Mouse (Mus musculus) kidney, embryonic 14.5 days (tissue): ENCODE results near the gene Olfr520. TPM values are rescaled to one million over a fixed set of nuclear protein-coding genes. Genes with fewer than 3 reads are reported as not detected.

Source experiments
- ATAC-seq: fragments of 200-750 bp; cut with Nextera tagmentation; 2 replicates; pipeline ENCODE4 v1.8.0; 2017; ENCODE audit warnings: moderate number of reproducible peaks, mild to moderate bottlenecking, moderate TSS enrichment, moderate library complexity; ENCODE audit not compliant: low FRiP score, low TSS enrichment
- H3K27ac ChIP-seq: fragments of 300-500 bp; sonication (generic); 2 replicates; pipeline ENCODE4 v1.5.1; 2014; ENCODE audit warnings: low read depth, mild to moderate bottlenecking, low read length, moderate library complexity, mixed read lengths
- H3K27me3 ChIP-seq: fragments of 300-500 bp; sonication (generic); 2 replicates; pipeline ENCODE4 v1.6.1; 2014; ENCODE audit warnings: mild to moderate bottlenecking, low read length; ENCODE audit not compliant: control insufficient read depth, insufficient read depth
- H3K36me3 ChIP-seq: fragments of 300-500 bp; sonication (generic); 2 replicates; pipeline ENCODE4 v1.6.1; 2014; ENCODE audit warnings: low read length, mixed read lengths; ENCODE audit not compliant: control insufficient read depth, insufficient read depth
- H3K4me1 ChIP-seq: fragments of 300-500 bp; sonication (generic); 2 replicates; pipeline ENCODE4 v1.6.1; 2014; ENCODE audit warnings: low read length, mixed read lengths; ENCODE audit not compliant: control insufficient read depth, insufficient read depth
- H3K4me2 ChIP-seq: fragments of 300-500 bp; sonication (generic); replicated peaks from 2 replicates; pipeline ENCODE4 v1.6.1; 2014; ENCODE audit warnings: low read depth, mild to moderate bottlenecking, low read length
- H3K4me3 ChIP-seq: fragments of 300-500 bp; sonication (generic); 2 replicates; pipeline ENCODE4 v1.5.1; 2014; ENCODE audit warnings: mild to moderate bottlenecking, low read length
- H3K9ac ChIP-seq: fragments of 300-500 bp; sonication (generic); 2 replicates; pipeline ENCODE4 v1.6.1; 2014; ENCODE audit warnings: low read depth, mild to moderate bottlenecking, low read length, moderate library complexity
- H3K9me3 ChIP-seq: fragments of 300-500 bp; sonication (generic); 2 replicates; pipeline ENCODE4 v1.6.1; 2016; ENCODE audit warnings: low read length; ENCODE audit not compliant: control insufficient read depth
- WGBS: fragments of 180-500 bp; shearing (Covaris S2); extraction: QIAGEN DNeasy Blood & Tissue Kit; methylation state at CpG from one replicate; pipeline ENCODE4 v1.1.7; 2014; 5-methylcytosine and 5-hydroxymethylcytosine counted together
- polyA plus RNA-seq: library from polyadenylated mRNA; unstranded; fragments of >200 nt; fragmentation: Nextera tagmentation; extraction: Ambion mirVana; gene quantifications from 2 replicates; pipeline ENCODE4 v1.2.1, GENCODE M21; 2014

The Olfr520 gene
- polyA plus RNA-seq, 1 experiment from 2014 or later: not detected

- peaks cover 4% of the 10 kb centered on the region; the same call in 1 of the 2 replicates for H3K4me1 ChIP-seq
- no peaks in the 10 kb centered on the region for H3K9me3 ChIP-seq
- WGBS: 88% methylated on average over 6 of the region's 6 CpGs
- no peak overlapping the region for H3K4me3 ChIP-seq
- no peak overlapping the region for H3K27ac ChIP-seq
- no peaks in the 10 kb centered on the region for H3K36me3 ChIP-seq
- ATAC-seq: no peak
- no peak overlapping the region for H3K9ac ChIP-seq
- no peaks in the 10 kb centered on the region for H3K27me3 ChIP-seq
- H3K4me2 ChIP-seq: no peak overlapping the region
Measured at GRCm38 (mm10) chr7:99707671-99708070, 22.4 kb upstream of the Olfr520 start.

GRCm38 (mm10) chr7:99708301-99708721, 21.8 kb upstream of the Olfr520 start:
- Histone ChIP-seq H3K4me2 (no peak overlapping the region), H3K27me3 (no peaks in the 10 kb centered on the region), H3K36me3 (no peaks in the 10 kb centered on the region), H3K4me3 (no peak overlapping the region), H3K4me1 (peaks cover 4% of the 10 kb centered on the region; the same call in 1 of the 2 replicates), H3K9me3 (no peaks in the 10 kb centered on the region), H3K9ac (no peak overlapping the region), H3K27ac (no peak overlapping the region)
- 64% methylated on average over 8 of the region's 8 CpGs for WGBS
- no peak for ATAC-seq

GRCm38 (mm10) chr7:99708750-99709149, 21.3 kb upstream of the Olfr520 start:
- Histone ChIP-seq H3K36me3 (no peaks in the 10 kb centered on the region), H3K4me3 (no peak overlapping the region), H3K4me2 (no peak overlapping the region), H3K9me3 (no peaks in the 10 kb centered on the region), H3K4me1 (peaks cover 4% of the 10 kb centered on the region; the same call in 1 of the 2 replicates), H3K9ac (no peak overlapping the region), H3K27ac (no peak overlapping the region), H3K27me3 (no peaks in the 10 kb centered on the region)
- no peak for ATAC-seq
- WGBS: 73% methylated on average over 5 of the region's 5 CpGs

- H3K9ac ChIP-seq: no peak overlapping the region
- 50% methylated on average over 7 of the region's 7 CpGs for WGBS
- H3K4me3 ChIP-seq: no peak overlapping the region
- no peak overlapping the region for H3K27ac ChIP-seq
- H3K9me3 ChIP-seq: no peaks in the 10 kb centered on the region
- no peak overlapping the region for H3K4me2 ChIP-seq
- H3K4me1 ChIP-seq: peaks cover 4% of the 10 kb centered on the region; the same call in 1 of the 2 replicates
- no peak for ATAC-seq
- no peaks in the 10 kb centered on the region for H3K36me3 ChIP-seq
- no peaks in the 10 kb centered on the region for H3K27me3 ChIP-seq
Measured at GRCm38 (mm10) chr7:99709992-99710391, 20.1 kb upstream of the Olfr520 start.

- no peak overlapping the region for H3K27ac ChIP-seq
- no peak overlapping the region for H3K4me2 ChIP-seq
- H3K4me3 ChIP-seq: no peak overlapping the region
- ATAC-seq: 0 out of 2 replicates have a peak, but pooled peaks have one; percentile 36
- H3K9me3 ChIP-seq: no peaks in the 10 kb centered on the region
- no peak overlapping the region for H3K9ac ChIP-seq
- H3K4me1 ChIP-seq: peaks cover 4% of the 10 kb centered on the region; the same call in 1 of the 2 replicates
- H3K36me3 ChIP-seq: no peaks in the 10 kb centered on the region
- WGBS: 24% methylated on average over 1 of the region's 1 CpGs
- no peaks in the 10 kb centered on the region for H3K27me3 ChIP-seq
Measured at GRCm38 (mm10) chr7:99710476-99710875, 19.6 kb upstream of the Olfr520 start.

GRCm38 (mm10) chr7:99711166-99711565, 18.9 kb upstream of the Olfr520 start, which contains the start of gene Slco2b1:
TSS of gene Slco2b1 (minus strand) at chr7:99711340.
- H3K9me3 ChIP-seq: no peaks in the 10 kb centered on the region
- 72% methylated on average over 8 of the region's 8 CpGs for WGBS
- no peak within 1 kb of the TSS for H3K4me2 ChIP-seq
- no peak within 1 kb of the TSS for H3K9ac ChIP-seq
- H3K27ac ChIP-seq: no peak within 1 kb of the TSS
- peaks cover 4% of the 10 kb centered on the region; the same call in 1 of the 2 replicates for H3K4me1 ChIP-seq
- H3K36me3 ChIP-seq: no peaks in the 10 kb centered on the region
- no peak for ATAC-seq
- no peak within 1 kb of the TSS for H3K4me3 ChIP-seq
- H3K27me3 ChIP-seq: no peaks in the 10 kb centered on the region

GRCm38 (mm10) chr7:99712431-99712830, 17.6 kb upstream of the Olfr520 start:
- no peaks in the 10 kb centered on the region for H3K9me3 ChIP-seq
- no peak overlapping the region for H3K27ac ChIP-seq
- no peaks in the 10 kb centered on the region for H3K4me1 ChIP-seq
- H3K4me3 ChIP-seq: no peak overlapping the region
- no peaks in the 10 kb centered on the region for H3K27me3 ChIP-seq
- no peaks in the 10 kb centered on the region for H3K36me3 ChIP-seq
- no peak for ATAC-seq
- 88% methylated on average over 4 of the region's 4 CpGs for WGBS
- no peak overlapping the region for H3K4me2 ChIP-seq
- H3K9ac ChIP-seq: no peak overlapping the region

- ATAC-seq: no peak
- Histone ChIP-seq H3K9me3 (no peaks in the 10 kb centered on the region), H3K27me3 (no peaks in the 10 kb centered on the region), H3K27ac (no peak overlapping the region), H3K9ac (no peak overlapping the region), H3K4me1 (no peaks in the 10 kb centered on the region), H3K4me2 (no peak overlapping the region), H3K4me3 (no peak overlapping the region), H3K36me3 (no peaks in the 10 kb centered on the region)
- WGBS: 86% methylated on average over 2 of the region's 2 CpGs
Measured at GRCm38 (mm10) chr7:99716536-99716935, 13.5 kb upstream of the Olfr520 start.

- no peaks in the 10 kb centered on the region for H3K36me3 ChIP-seq
- no peaks in the 10 kb centered on the region for H3K27me3 ChIP-seq
- H3K4me2 ChIP-seq: no peak overlapping the region
- 100% methylated on average over 2 of the region's 2 CpGs for WGBS
- H3K27ac ChIP-seq: no peak overlapping the region
- H3K9ac ChIP-seq: no peak overlapping the region
- no peak overlapping the region for H3K4me3 ChIP-seq
- no peaks in the 10 kb centered on the region for H3K4me1 ChIP-seq
- no peak for ATAC-seq
- H3K9me3 ChIP-seq: no peaks in the 10 kb centered on the region
Measured at GRCm38 (mm10) chr7:99734612-99735011, 4.5 kb downstream of the Olfr520 start.
